6 mouse cellular contexts compared by ENCODE assay signal in the genomic region with DNA sequence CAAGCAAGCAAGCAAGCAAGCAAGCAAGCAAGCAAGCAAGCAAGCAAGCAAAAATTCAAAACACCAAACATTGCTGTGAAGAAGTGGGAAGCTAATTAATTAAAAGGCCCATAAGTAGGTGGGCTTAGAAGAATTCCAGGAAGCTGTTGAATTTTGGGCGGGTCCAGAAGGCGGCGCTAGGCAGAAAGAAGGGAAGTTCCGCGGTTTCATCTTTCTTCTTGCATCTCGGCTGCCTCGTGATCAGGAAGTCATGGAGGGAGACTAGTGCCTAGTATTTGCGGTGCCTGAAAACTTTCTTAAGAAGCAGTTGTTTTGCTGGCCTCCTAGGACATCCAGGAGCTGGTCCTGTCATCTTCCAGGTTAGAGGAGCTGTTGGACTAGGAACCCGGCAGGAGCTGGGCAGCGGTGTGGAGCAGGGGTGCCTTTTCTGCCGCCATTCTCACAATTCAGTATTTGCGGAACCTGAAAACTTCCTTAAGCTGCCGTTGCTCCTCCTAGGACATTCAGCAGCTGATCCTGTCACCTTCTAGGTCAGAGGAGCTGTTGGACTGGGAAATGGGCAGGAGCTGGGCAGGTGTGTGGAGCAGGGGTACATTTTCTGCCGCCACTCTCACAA.
DNase-seq lines count a peak whose midpoint lies in the region; ATAC-seq and TF ChIP-seq lines count a peak whose summit lies in the region.
"Not testable (repeated sequence)": the region's sequence is repeated elsewhere in the genome, so short reads cannot be mapped to it uniquely, and the experiment has no call there.

No protein-coding gene starts in this region.

- not testable (repeated sequence) for TF ChIP-seq CTCF in liver, embryonic 14.5 days (IDR thresholded peaks at IDR 0.05; ENCODE audit: low read depth)

- not testable (repeated sequence) for H3K9ac ChIP-seq in liver, embryonic 11.5 days (ENCODE audit: low read depth, low read length); liver, embryonic 14.5 days (replicated peaks)

- not testable (repeated sequence) for H3K4me3 ChIP-seq in liver, embryonic 11.5 days (ENCODE audit: low read depth, low read length); liver, embryonic 14.5 days (ENCODE audit: insufficient read depth in 1 of 2, low read depth in 2 of 2, low read length in 2 of 2)

- ATAC-seq in activated CD4-positive, CD25-positive, alpha-beta regulatory T cell, adult 4 months, result peak; percentile 86
- peak; percentile 99 for ATAC-seq in granulocyte monocyte progenitor cell, adult 5-6 weeks (replicated peaks; ENCODE audit: poor library complexity, severe bottlenecking)
- peak; percentile 81 for ATAC-seq in inflammation-experienced regulatory T-cells, adult 6 months
- ATAC-seq in liver, embryonic 11.5 days (replicated peaks; ENCODE audit: low FRiP score), result peak; percentile 68
- 0 out of 2 replicates have a peak, but pooled peaks have one; percentile 45 for ATAC-seq in liver, embryonic 14.5 days (ENCODE audit: insufficient read depth)
- ATAC-seq in megakaryocyte-erythroid progenitor cell, adult 5-6 weeks (replicated peaks; ENCODE audit: low FRiP score, low TSS enrichment, poor library complexity, severe bottlenecking), result peak; percentile 94

- DNase-seq in liver, embryonic 11.5 days (ENCODE audit: low spot score); liver, embryonic 14.5 days (ENCODE audit: low read depth in 3 of 3, low spot score in 3 of 3): not testable (repeated sequence)

- not testable (repeated sequence) for H3K4me1 ChIP-seq in liver, embryonic 11.5 days (replicated peaks; ENCODE audit: control insufficient read depth, insufficient read depth, low read length); liver, embryonic 14.5 days (replicated peaks; ENCODE audit: control insufficient read depth in 2 of 2, insufficient read depth in 2 of 2, low read length in 1 of 2)

- not testable (repeated sequence) for H3K27ac ChIP-seq in liver, embryonic 11.5 days (ENCODE audit: low read depth, low read length); liver, embryonic 14.5 days

- not testable (repeated sequence) for H3K27me3 ChIP-seq in liver, embryonic 11.5 days (replicated peaks; ENCODE audit: control insufficient read depth, insufficient read depth, low read length); liver, embryonic 14.5 days (ENCODE audit: control insufficient read depth, insufficient read depth, low read length)

- not testable (repeated sequence) for H3K4me2 ChIP-seq in liver, embryonic 11.5 days; liver, embryonic 14.5 days (ENCODE audit: low read depth)

- no CpG with 5 or more reads among the region's 14 CpGs for WGBS in liver, embryonic 11.5 days
- WGBS in liver, embryonic 14.5 days (ENCODE audit: insufficient replicate concordance), result no CpG with 5 or more reads among the region's 14 CpGs

- H3K9me3 ChIP-seq in liver, embryonic 11.5 days (ENCODE audit: control insufficient read depth, low read length); liver, embryonic 14.5 days (ENCODE audit: control insufficient read depth, low read length): not testable (repeated sequence)

- not testable (repeated sequence) for H3K36me3 ChIP-seq in liver, embryonic 11.5 days (ENCODE audit: control insufficient read depth, insufficient read depth, low read length); liver, embryonic 14.5 days (replicated peaks; ENCODE audit: control insufficient read depth, insufficient read depth, low read depth)

- not testable (repeated sequence) for TF ChIP-seq EP300 in liver, embryonic 14.5 days (IDR thresholded peaks at IDR 0.05; ENCODE audit: low read depth)

Comparison
In these comparisons a context has a peak if more than half of its experiments do, and no peak if none do; other contexts are left out.
1. ATAC-seq: peak in every context shown above with its lines; median percentile 99 in granulocyte monocyte progenitor cell, adult 5-6 weeks; 94 in megakaryocyte-erythroid progenitor cell, adult 5-6 weeks; 86 in activated CD4-positive, CD25-positive, alpha-beta regulatory T cell, adult 4 months; 81 in inflammation-experienced regulatory T-cells, adult 6 months; 68 in liver, embryonic 11.5 days; 45 in liver, embryonic 14.5 days.